Mouse (Mus musculus) stomach, embryonic 14.5 days (tissue): ENCODE measurements around the gene Tcf7l1. TPM values are rescaled to one million over a fixed set of nuclear protein-coding genes. Genes with fewer than 3 reads are reported as not detected.

Experiments used
- ATAC-seq: fragments of 200-750 bp; cut with Nextera tagmentation; 2 replicates; pipeline ENCODE4 v1.8.0; 2017; ENCODE audit warnings: low read depth, moderate TSS enrichment; ENCODE audit not compliant: insufficient number of reproducible peaks, insufficient read depth, low FRiP score
- H3K27ac ChIP-seq: fragments of 300-500 bp; sonication (generic); 2 replicates; pipeline ENCODE4 v1.5.1; 2014; ENCODE audit warnings: mild to moderate bottlenecking, low read length, moderate library complexity, mixed read lengths
- H3K27me3 ChIP-seq: fragments of 300-500 bp; sonication (generic); 2 replicates; pipeline ENCODE4 v1.6.1; 2014; ENCODE audit warnings: low read length, control low read depth, mixed read lengths; ENCODE audit not compliant: control insufficient read depth, insufficient read depth
- H3K36me3 ChIP-seq: fragments of 300-500 bp; sonication (generic); 2 replicates; pipeline ENCODE4 v1.6.1; 2014; ENCODE audit warnings: mild to moderate bottlenecking, control low read depth, low read length, moderate library complexity, mixed read lengths; ENCODE audit not compliant: control insufficient read depth, insufficient read depth
- H3K4me1 ChIP-seq: fragments of 300-500 bp; sonication (generic); 2 replicates; pipeline ENCODE4 v1.6.1; 2014; ENCODE audit warnings: low read length, control low read depth, mixed read lengths; ENCODE audit not compliant: control insufficient read depth, insufficient read depth
- H3K4me2 ChIP-seq: fragments of 300-500 bp; sonication (generic); replicated peaks from 2 replicates; pipeline ENCODE4 v1.6.1; 2014; ENCODE audit warnings: low read depth, low read length, control low read depth
- H3K4me3 ChIP-seq: fragments of 300-500 bp; sonication (generic); 2 replicates; pipeline ENCODE4 v1.5.1; 2014; ENCODE audit warnings: low read depth, low read length, control low read depth
- H3K9ac ChIP-seq: fragments of 300-500 bp; sonication (generic); replicated peaks from 2 replicates; pipeline ENCODE4 v1.6.1; 2014; ENCODE audit warnings: low read depth, mild to moderate bottlenecking, control low read depth, low read length, moderate library complexity, mixed read lengths
- H3K9me3 ChIP-seq: fragments of 300-500 bp; sonication (generic); 2 replicates; pipeline ENCODE4 v1.6.1; 2016; ENCODE audit warnings: low read depth, low read length, control low read depth; ENCODE audit not compliant: control insufficient read depth
- WGBS: fragments of 180-500 bp; shearing (Covaris S2); extraction: QIAGEN DNeasy Blood & Tissue Kit; methylation state at CpG from one replicate; pipeline ENCODE4 v1.1.7; 2014; 5-methylcytosine and 5-hydroxymethylcytosine counted together
- polyA plus RNA-seq: library from polyadenylated mRNA; unstranded; fragments of >200 nt; fragmentation: Nextera tagmentation; extraction: Ambion mirVana; gene quantifications from 2 replicates; pipeline ENCODE4 v1.2.1, GENCODE M21; 2014

Gene Tcf7l1
- polyA plus RNA-seq, 1 experiment from 2014 or later = 39.0 TPM

DNA sequence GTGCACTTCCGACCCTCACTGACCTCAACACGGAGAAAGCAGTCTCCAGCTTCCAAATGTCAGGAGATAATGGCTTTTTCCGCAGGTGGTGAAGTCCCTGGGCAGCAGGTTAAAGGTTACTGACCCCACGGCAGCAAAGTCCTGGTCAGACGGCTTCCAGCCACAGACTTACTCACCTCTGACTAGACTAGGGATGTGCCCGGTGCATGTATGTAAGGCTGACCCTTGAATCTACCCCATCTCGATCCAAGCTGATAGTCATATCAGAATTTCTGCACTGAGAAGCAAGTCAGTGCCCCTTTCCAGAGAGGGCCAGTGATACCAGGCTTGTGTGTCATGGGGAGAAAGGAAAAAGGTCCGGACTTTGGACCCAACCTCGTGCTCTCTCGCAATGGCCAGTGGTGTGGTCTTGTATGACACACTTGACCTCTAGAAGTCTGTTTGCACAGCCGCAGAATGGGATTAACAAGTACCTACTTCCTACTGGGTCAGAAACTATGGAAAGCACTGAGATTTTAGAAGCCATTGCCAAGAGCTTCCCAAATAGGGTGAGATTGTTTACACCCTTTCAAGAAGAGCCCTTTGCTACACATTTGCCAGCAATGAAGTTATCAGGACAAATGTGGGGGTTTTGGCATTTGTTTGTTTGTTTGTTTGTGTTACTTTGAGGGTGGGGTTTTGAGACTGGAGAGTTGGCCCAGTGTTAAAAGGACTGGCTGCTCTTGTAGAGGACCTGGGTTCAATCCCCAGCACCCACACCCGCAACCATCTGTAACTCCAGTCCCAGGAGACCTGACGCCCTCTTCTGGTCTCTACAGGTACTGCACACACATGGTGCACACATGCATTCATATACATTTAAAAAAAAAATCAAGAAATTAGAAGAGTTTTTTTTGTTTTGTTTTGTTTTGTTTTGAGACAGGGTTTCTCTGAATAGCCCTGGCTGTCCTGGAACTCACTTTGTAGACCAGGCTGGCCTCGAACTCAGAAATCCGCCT is 10.0 kb downstream of the Tcf7l1 start:
- H3K4me3 ChIP-seq = no peak overlapping the region
- H3K36me3 ChIP-seq = peaks cover 12% of the 10 kb centered on the region
- no peak overlapping the region for H3K9ac ChIP-seq
- no peaks in the 10 kb centered on the region for H3K27me3 ChIP-seq
- no peak for ATAC-seq
- no peaks in the 10 kb centered on the region for H3K9me3 ChIP-seq
- H3K4me1 ChIP-seq = 0 out of 2 replicates have a peak, but pooled peaks cover 6% of the 10 kb centered on the region
- no peak overlapping the region for H3K4me2 ChIP-seq
- WGBS = 74% methylated on average over 15 of the region's 15 CpGs
- no peak overlapping the region for H3K27ac ChIP-seq

DNA sequence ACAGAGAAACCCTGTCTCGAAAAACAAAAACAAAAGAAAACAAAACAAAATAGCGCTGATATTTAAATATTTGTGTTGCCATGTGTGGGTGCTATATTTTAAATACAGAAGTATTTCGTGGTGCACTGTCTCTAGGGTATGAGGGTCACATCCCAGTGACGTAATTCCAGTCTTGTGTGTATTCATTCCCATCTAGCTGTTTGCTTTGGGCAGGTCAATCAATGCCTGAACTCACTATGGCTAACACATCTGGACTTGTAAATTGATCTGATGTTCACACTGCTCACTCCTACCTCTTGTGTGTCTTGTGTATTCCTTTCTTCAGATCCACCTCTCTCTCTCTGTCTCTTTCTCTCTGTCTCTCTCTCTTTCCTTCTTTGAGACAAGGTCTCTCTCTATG is 11.8 kb downstream of the Tcf7l1 start:
- H3K27me3 ChIP-seq = no peaks in the 10 kb centered on the region
- WGBS = 86% methylated on average over 4 of the region's 4 CpGs
- H3K4me2 ChIP-seq = no peak overlapping the region
- H3K36me3 ChIP-seq = peaks cover 12% of the 10 kb centered on the region
- H3K9ac ChIP-seq = no peak overlapping the region
- no peaks in the 10 kb centered on the region for H3K9me3 ChIP-seq
- no peak overlapping the region for H3K4me3 ChIP-seq
- no peak overlapping the region for H3K27ac ChIP-seq
- 0 out of 2 replicates have a peak, but pooled peaks cover 6% of the 10 kb centered on the region for H3K4me1 ChIP-seq
- ATAC-seq = no peak

DNA sequence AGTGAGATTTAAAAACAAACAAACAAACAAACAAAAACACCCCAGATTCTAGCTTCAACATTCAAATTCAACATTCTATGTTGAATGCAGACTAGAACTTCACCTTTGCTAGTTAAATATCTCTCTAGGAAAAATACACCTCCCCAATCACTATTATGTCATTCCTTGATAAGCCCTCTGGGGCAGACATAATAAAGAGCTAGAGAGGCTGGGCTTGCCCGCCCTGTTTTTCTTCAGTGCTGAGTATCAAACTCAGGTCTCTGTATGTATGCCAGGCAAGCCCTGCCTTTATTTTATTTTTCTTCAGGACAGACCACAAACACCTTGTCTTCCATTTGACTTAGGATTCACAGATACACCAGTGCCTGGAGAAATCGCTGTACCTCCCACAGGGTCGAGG is 14.8 kb downstream of the Tcf7l1 start:
- H3K27ac ChIP-seq = no peak overlapping the region

DNA sequence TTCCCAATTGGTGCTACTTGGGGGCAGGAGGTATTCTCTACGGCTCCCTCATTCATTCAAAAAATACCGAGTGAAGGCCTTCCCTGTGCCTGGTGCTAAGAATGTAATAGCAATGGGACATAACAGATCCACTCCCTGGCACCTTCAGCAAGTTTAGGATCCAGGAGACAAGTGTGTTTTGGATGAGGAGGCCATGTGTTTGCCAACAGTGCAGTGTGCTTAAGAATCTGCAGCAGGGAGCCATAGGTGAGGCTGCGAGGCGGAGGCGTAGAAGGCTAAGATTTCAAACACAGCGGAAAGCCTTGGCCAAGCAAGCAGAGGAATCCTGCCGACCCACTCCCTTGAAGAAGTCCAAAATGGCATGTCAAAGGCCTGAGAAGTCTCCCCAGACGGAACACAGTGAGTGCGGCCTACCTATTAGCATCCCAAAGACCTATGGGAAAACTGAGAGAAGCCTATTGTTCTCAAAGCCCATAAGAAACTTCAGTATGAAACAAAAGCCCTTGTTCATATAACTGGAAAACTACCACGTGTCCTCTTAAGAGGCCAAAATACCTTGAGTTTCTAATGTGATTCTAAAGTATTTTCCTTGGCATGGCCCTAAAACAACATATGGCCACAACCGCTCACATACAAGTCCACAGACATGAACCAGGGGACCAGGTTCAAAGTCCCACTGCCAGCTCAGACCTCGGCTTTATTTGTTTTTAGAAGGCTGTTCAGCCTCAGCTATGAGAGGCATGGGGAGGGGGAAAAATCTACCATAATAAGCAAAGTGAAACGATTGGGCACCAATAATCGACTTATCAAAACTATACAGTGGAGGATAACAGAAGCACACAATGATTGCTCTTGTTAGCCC is 18.9 kb downstream of the Tcf7l1 start:
- no peak for ATAC-seq
- Histone ChIP-seq H3K27ac (0 out of 2 replicates have a peak overlapping the region, but pooled peaks have one; percentile 10), H3K9ac (no peak overlapping the region), H3K9me3 (no peaks in the 10 kb centered on the region), H3K27me3 (no peaks in the 10 kb centered on the region), H3K4me1 (peaks cover 19% of the 10 kb centered on the region), H3K4me2 (no peak overlapping the region), H3K36me3 (peaks cover 12% of the 10 kb centered on the region), H3K4me3 (no peak overlapping the region)
- WGBS = 83% methylated on average over 14 of the region's 14 CpGs

More for the DNA sequence above, 14.8 kb downstream of the Tcf7l1 start:
- H3K36me3 ChIP-seq = peaks cover 13% of the 10 kb centered on the region
- no peak overlapping the region for H3K4me2 ChIP-seq
- 0 out of 2 replicates have a peak, but pooled peaks cover 9% of the 10 kb centered on the region for H3K4me1 ChIP-seq
- no peaks in the 10 kb centered on the region for H3K9me3 ChIP-seq
- H3K4me3 ChIP-seq = no peak overlapping the region
- H3K27me3 ChIP-seq = no peaks in the 10 kb centered on the region
- WGBS = 51% methylated on average over 3 of the region's 3 CpGs
- no peak overlapping the region for H3K9ac ChIP-seq
- 0 out of 2 replicates have a peak, but pooled peaks have one; percentile 51 for ATAC-seq

DNA sequence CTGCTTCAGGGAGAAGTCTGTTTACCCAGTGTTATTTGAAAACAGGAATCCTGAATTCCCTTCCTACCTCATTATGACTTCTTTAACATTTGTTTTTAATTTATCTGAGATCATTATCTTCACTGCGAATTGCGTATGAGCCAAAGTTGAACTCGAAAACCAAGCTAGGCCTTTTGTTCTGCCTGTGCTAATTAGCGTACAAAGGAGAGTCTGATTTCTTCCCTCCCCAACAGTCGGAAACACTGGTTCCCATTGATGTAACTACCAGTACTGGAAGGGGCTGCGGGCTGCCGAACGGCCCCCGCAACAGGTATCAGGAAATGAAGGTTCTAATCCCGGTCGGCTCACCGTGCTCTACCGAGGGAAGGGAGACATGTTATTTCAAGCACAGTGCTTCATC is 19.7 kb downstream of the Tcf7l1 start:
- no peak for ATAC-seq
- Histone ChIP-seq H3K4me1 (peaks cover 16% of the 10 kb centered on the region), H3K9me3 (no peaks in the 10 kb centered on the region), H3K36me3 (peaks cover 15% of the 10 kb centered on the region), H3K4me3 (no peak overlapping the region), H3K4me2 (no peak overlapping the region), H3K27ac (no peak overlapping the region; the same call in 1 of the 2 replicates), H3K27me3 (no peaks in the 10 kb centered on the region), H3K9ac (no peak overlapping the region)
- 76% methylated on average over 13 of the region's 13 CpGs for WGBS

DNA sequence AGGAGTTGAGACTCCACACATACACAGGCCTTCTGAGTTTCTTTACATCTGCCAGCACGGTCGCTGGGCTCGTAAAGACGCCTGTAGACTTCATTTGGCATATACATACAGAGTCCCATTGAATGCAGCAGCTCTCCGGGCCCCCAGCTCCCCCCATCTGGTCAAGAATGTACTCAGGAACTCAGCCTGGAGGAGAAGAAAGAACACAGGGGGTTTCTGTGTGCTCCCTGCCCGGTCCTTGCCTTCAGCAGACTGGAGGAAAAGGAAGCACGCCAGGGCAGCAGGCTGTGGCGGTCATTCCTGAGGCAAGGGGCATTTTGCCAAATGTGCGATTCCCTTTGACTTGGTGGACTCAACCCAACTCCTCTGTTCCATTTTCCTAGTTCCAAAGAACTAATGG is 20.2 kb downstream of the Tcf7l1 start:
- 84% methylated on average over 9 of the region's 9 CpGs for WGBS
- H3K27ac ChIP-seq = no peak overlapping the region; the same call in 1 of the 2 replicates

DNA sequence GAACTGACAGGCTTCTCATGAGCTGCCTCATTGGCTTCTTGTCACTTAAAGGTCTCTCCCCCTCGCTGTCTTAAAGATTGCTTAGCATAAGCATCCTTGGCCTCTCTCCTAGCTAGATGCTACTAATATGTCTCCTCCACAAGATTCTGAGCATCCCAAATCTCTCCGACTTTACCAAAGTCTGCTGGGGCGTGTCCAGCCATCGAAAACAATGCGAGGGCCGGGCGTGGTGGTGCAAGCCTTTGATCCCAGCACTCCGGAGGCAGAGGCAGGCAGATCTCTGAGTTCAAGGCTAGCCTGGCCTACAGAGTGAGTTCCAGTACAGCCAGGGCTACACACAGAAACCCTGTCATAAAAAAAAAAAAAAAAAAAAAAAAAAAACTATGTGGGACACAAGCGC is 21.0 kb downstream of the Tcf7l1 start:
- Histone ChIP-seq H3K36me3 (peaks cover 15% of the 10 kb centered on the region), H3K9me3 (no peaks in the 10 kb centered on the region), H3K27me3 (no peaks in the 10 kb centered on the region), H3K27ac (no peak overlapping the region), H3K4me1 (peaks cover 20% of the 10 kb centered on the region), H3K4me2 (no peak overlapping the region), H3K4me3 (no peak overlapping the region), H3K9ac (no peak overlapping the region)
- 91% methylated on average over 9 of the region's 9 CpGs for WGBS
- ATAC-seq = no peak

More for the DNA sequence above, 20.2 kb downstream of the Tcf7l1 start:
- no peak overlapping the region for H3K4me2 ChIP-seq
- no peak overlapping the region for H3K9ac ChIP-seq
- ATAC-seq = no peak
- no peaks in the 10 kb centered on the region for H3K9me3 ChIP-seq
- no peaks in the 10 kb centered on the region for H3K27me3 ChIP-seq
- H3K4me1 ChIP-seq = peaks cover 18% of the 10 kb centered on the region
- H3K4me3 ChIP-seq = no peak overlapping the region
- peaks cover 15% of the 10 kb centered on the region for H3K36me3 ChIP-seq

DNA sequence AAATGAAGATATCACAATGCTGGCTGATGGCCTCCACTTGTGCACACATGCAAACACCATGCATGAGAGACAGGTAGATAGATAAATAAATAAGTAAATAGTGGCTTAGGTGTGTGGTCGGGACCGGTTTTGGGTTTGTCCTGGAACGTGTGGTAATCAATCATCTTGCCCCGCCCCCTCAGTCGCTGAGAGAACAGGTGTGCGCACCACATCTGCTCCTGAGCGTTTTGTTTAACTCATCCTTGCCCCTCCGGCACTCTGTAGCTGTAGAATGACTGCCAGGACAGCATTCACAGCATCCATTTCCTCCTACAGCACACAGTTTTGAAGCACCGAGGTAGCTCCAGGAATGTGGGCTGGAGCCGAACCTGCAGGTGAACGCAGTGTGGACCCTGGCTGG is 25.4 kb downstream of the Tcf7l1 start:
- Histone ChIP-seq H3K9me3 (no peaks in the 10 kb centered on the region), H3K4me3 (no peak overlapping the region), H3K27ac (no peak overlapping the region), H3K4me2 (no peak overlapping the region), H3K36me3 (peaks cover 6% of the 10 kb centered on the region; the same call in 1 of the 2 replicates), H3K9ac (no peak overlapping the region), H3K27me3 (no peaks in the 10 kb centered on the region), H3K4me1 (peaks cover 32% of the 10 kb centered on the region)
- WGBS = 36% methylated on average over 11 of the region's 11 CpGs
- ATAC-seq = no peak
